Mouse (Mus musculus): ENCODE results near the gene Actg1. TPM values are rescaled to one million over a fixed set of nuclear protein-coding genes. Genes with fewer than 3 reads are reported as not detected.

Gene Actg1
- polyA plus RNA-seq, 1 experiment from 2014 or later, result 4,131 TPM

GRCm38 (mm10) chr11:120339978-120340513, 8.3 kb downstream of the Actg1 start:
- no peaks in the 10 kb centered on the region for H3K27me3 ChIP-seq
- H3K9ac ChIP-seq, result no peak overlapping the region
- H3K4me2 ChIP-seq, result no peak overlapping the region
- peaks cover 6% of the 10 kb centered on the region for H3K36me3 ChIP-seq
- 88% methylated on average over 10 of the region's 10 CpGs for WGBS
- no peaks in the 10 kb centered on the region for H3K9me3 ChIP-seq
- no peak for ATAC-seq (ENCODE audit: low FRiP score, low read depth)
- H3K27ac ChIP-seq (replicated peaks), result no peak overlapping the region
- H3K4me1 ChIP-seq (replicated peaks), result peaks cover 15% of the 10 kb centered on the region
- H3K4me3 ChIP-seq, result no peak overlapping the region

- no peaks in the 10 kb centered on the region for H3K27me3 ChIP-seq
- WGBS, result 71% methylated on average over 3 of the region's 3 CpGs
- ATAC-seq (ENCODE audit: low FRiP score, low read depth), result no peak
These were observed 9.6 kb downstream of the Actg1 start for GRCm38 (mm10) chr11:120338786-120339185.

GRCm38 (mm10) chr11:120337447-120337846, 10.9 kb downstream of the Actg1 start:
- no peaks in the 10 kb centered on the region for H3K9me3 ChIP-seq
- H3K4me3 ChIP-seq, result no peak overlapping the region
- H3K27me3 ChIP-seq, result no peaks in the 10 kb centered on the region
- H3K9ac ChIP-seq, result no peak overlapping the region
- H3K27ac ChIP-seq (replicated peaks), result no peak overlapping the region
- 45% methylated on average over 2 of the region's 2 CpGs for whole genome bisulfite sequencing
- no peaks in the 10 kb centered on the region for H3K4me1 ChIP-seq (replicated peaks)
- no peak overlapping the region for H3K4me2 ChIP-seq
- H3K36me3 ChIP-seq, result no peaks in the 10 kb centered on the region
- no peak for ATAC-seq (ENCODE audit: low FRiP score, low read depth)

More at GRCm38 (mm10) chr11:120338786-120339185, 9.6 kb downstream of the Actg1 start:
- Histone ChIP-seq H3K36me3 (no peaks in the 10 kb centered on the region), H3K4me2 (no peak overlapping the region), H3K4me3 (no peak overlapping the region), H3K4me1 (replicated peaks) (peaks cover 3% of the 10 kb centered on the region), H3K9ac (no peak overlapping the region), H3K27ac (replicated peaks) (no peak overlapping the region), H3K9me3 (no peaks in the 10 kb centered on the region)

GRCm38 (mm10) chr11:120335431-120336021, 12.8 kb downstream of the Actg1 start:
- H3K9ac ChIP-seq, result no peak overlapping the region
- H3K4me2 ChIP-seq, result no peak overlapping the region
- H3K36me3 ChIP-seq, result no peaks in the 10 kb centered on the region
- H3K4me1 ChIP-seq (replicated peaks), result no peaks in the 10 kb centered on the region
- ATAC-seq (ENCODE audit: low FRiP score, low read depth), result no peak
- H3K4me3 ChIP-seq, result no peak overlapping the region
- H3K27ac ChIP-seq (replicated peaks), result no peak overlapping the region
- 84% methylated on average over 6 of the region's 6 CpGs for WGBS
- no peaks in the 10 kb centered on the region for H3K9me3 ChIP-seq
- H3K27me3 ChIP-seq, result no peaks in the 10 kb centered on the region

GRCm38 (mm10) chr11:120320156-120320555, 28.2 kb downstream of the Actg1 start:
- Histone ChIP-seq H3K4me2 (no peak overlapping the region), H3K9me3 (no peaks in the 10 kb centered on the region), H3K27ac (replicated peaks) (no peak overlapping the region), H3K4me1 (replicated peaks) (peaks cover 18% of the 10 kb centered on the region), H3K4me3 (no peak overlapping the region), H3K27me3 (no peaks in the 10 kb centered on the region), H3K36me3 (no peaks in the 10 kb centered on the region), H3K9ac (no peak overlapping the region)
- WGBS, result 96% methylated on average over 10 of the region's 10 CpGs
- ATAC-seq (ENCODE audit: low FRiP score, low read depth), result no peak

GRCm38 (mm10) chr11:120319310-120319709, 29.0 kb downstream of the Actg1 start:
- Histone ChIP-seq H3K9me3 (no peaks in the 10 kb centered on the region), H3K4me3 (no peak overlapping the region), H3K4me1 (replicated peaks) (peaks cover 26% of the 10 kb centered on the region), H3K36me3 (no peaks in the 10 kb centered on the region), H3K27me3 (no peaks in the 10 kb centered on the region), H3K27ac (replicated peaks) (no peak overlapping the region), H3K9ac (no peak overlapping the region), H3K4me2 (no peak overlapping the region)
- WGBS, result 90% methylated on average over 5 of the region's 5 CpGs
- no peak for ATAC-seq (ENCODE audit: low FRiP score, low read depth)

GRCm38 (mm10) chr11:120317456-120317855, 30.9 kb downstream of the Actg1 start:
- no peaks in the 10 kb centered on the region for H3K27me3 ChIP-seq
- peaks cover 27% of the 10 kb centered on the region for H3K4me1 ChIP-seq (replicated peaks)
- H3K4me3 ChIP-seq, result peak overlapping the region; percentile 42; the same call in 1 of the 2 replicates
- H3K9me3 ChIP-seq, result no peaks in the 10 kb centered on the region
- 56% methylated on average over 7 of the region's 7 CpGs for WGBS
- H3K36me3 ChIP-seq, result no peaks in the 10 kb centered on the region
- peak overlapping the region; percentile 97 for H3K27ac ChIP-seq (replicated peaks)
- H3K4me2 ChIP-seq, result peak overlapping the region; percentile 76
- ATAC-seq (ENCODE audit: low FRiP score, low read depth), result no peak
- peak overlapping the region; percentile 59 for H3K9ac ChIP-seq

- Histone ChIP-seq H3K27me3 (no peaks in the 10 kb centered on the region), H3K36me3 (no peaks in the 10 kb centered on the region), H3K4me1 (replicated peaks) (peaks cover 27% of the 10 kb centered on the region), H3K4me3 (peak overlapping the region; percentile 42), H3K4me2 (peak overlapping the region; percentile 76), H3K27ac (replicated peaks) (peak overlapping the region; percentile 97), H3K9me3 (no peaks in the 10 kb centered on the region), H3K9ac (peak overlapping the region; percentile 59)
- whole genome bisulfite sequencing, result 20% methylated on average over 13 of the region's 13 CpGs
- ATAC-seq (ENCODE audit: low FRiP score, low read depth), result peak; percentile 9; the same call in 1 of the 2 replicates
These were observed 31.6 kb downstream of the Actg1 start for GRCm38 (mm10) chr11:120316690-120317254.

- no peaks in the 10 kb centered on the region for H3K27me3 ChIP-seq
- H3K4me3 ChIP-seq, result peak overlapping the region; percentile 42
- H3K4me1 ChIP-seq (replicated peaks), result peaks cover 34% of the 10 kb centered on the region
- H3K27ac ChIP-seq (replicated peaks), result peak overlapping the region; percentile 97
- no peaks in the 10 kb centered on the region for H3K9me3 ChIP-seq
- 2% methylated on average over 37 of the region's 37 CpGs for WGBS
- H3K4me2 ChIP-seq, result peak overlapping the region; percentile 76
- no peaks in the 10 kb centered on the region for H3K36me3 ChIP-seq
- peak overlapping the region; percentile 59 for H3K9ac ChIP-seq
- ATAC-seq (ENCODE audit: low FRiP score, low read depth), result peak; percentile 98
These were observed 32.3 kb downstream of the Actg1 start for GRCm38 (mm10) chr11:120315832-120316689.

GRCm38 (mm10) chr11:120315416-120315761, 33.0 kb downstream of the Actg1 start:
- H3K9ac ChIP-seq, result peak overlapping the region; percentile 59
- ATAC-seq (ENCODE audit: low FRiP score, low read depth), result no peak
- peak overlapping the region; percentile 97 for H3K27ac ChIP-seq (replicated peaks)
- no peaks in the 10 kb centered on the region for H3K27me3 ChIP-seq
- WGBS, result 11% methylated on average over 4 of the region's 4 CpGs
- peak overlapping the region; percentile 76 for H3K4me2 ChIP-seq
- H3K4me3 ChIP-seq, result peak overlapping the region; percentile 42
- no peaks in the 10 kb centered on the region for H3K9me3 ChIP-seq
- no peaks in the 10 kb centered on the region for H3K36me3 ChIP-seq
- H3K4me1 ChIP-seq (replicated peaks), result peaks cover 38% of the 10 kb centered on the region

GRCm38 (mm10) chr11:120314721-120315415, 33.5 kb downstream of the Actg1 start:
- H3K27me3 ChIP-seq, result no peaks in the 10 kb centered on the region
- ATAC-seq (ENCODE audit: low FRiP score, low read depth), result no peak
- peak overlapping the region; percentile 59 for H3K9ac ChIP-seq
- no peaks in the 10 kb centered on the region for H3K9me3 ChIP-seq
- H3K4me3 ChIP-seq, result peak overlapping the region; percentile 42
- peak overlapping the region; percentile 97 for H3K27ac ChIP-seq (replicated peaks)
- H3K4me2 ChIP-seq, result peak overlapping the region; percentile 76
- H3K36me3 ChIP-seq, result no peaks in the 10 kb centered on the region
- WGBS, result 36% methylated on average over 16 of the region's 16 CpGs
- H3K4me1 ChIP-seq (replicated peaks), result peaks cover 41% of the 10 kb centered on the region

Measured in hindbrain, embryonic 15.5 days (tissue).